Mouse (Mus musculus): ENCODE data around the gene Itih2. TPM values are rescaled to one million over a fixed set of nuclear protein-coding genes. Genes with fewer than 3 reads are reported as not detected.

The Itih2 gene
- polyA plus RNA-seq, 2 experiments, result 260 to 321 TPM

DNA sequence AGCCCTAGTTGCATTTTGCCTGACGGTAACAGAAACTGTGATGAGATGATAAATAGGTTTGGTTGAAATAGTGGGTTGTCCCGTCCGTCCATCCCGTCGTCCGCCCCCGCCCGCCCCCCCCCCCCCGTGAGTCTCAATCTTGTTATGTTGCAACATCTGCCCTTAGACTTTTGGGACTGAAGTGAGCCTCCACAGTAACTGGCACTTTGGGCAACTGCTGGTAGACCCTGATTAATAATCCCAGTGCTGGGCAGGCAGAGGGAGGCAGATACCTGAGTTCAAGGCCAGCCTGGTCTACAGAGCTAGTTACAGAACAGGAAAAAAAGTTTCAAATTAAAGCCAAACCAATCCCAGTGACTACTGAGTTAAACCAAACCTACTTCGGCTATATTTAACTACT lies 81.7 kb downstream of the Itih2 start:
- ATAC-seq (ENCODE audit: insufficient read depth) (no peak), DNase-seq (ENCODE audit: low read depth in 3 of 3, low spot score in 3 of 3) (peak in 1 of 3 experiments; percentile 11)
- Histone ChIP-seq H3K9ac (replicated peaks) (peak overlapping the region; percentile 73), H3K4me2 (ENCODE audit: low read depth) (peak overlapping the region; percentile 77), H3K4me3 (ENCODE audit: insufficient read depth in 1 of 2, low read depth in 2 of 2, low read length in 2 of 2) (peak overlapping the region; percentile 78 to 98), H3K9me3 (ENCODE audit: control insufficient read depth, low read length) (no peaks in the 10 kb centered on the region), H3K27me3 (ENCODE audit: control insufficient read depth, insufficient read depth, low read length) (no peaks in the 10 kb centered on the region), H3K27ac (no peak overlapping the region), H3K4me1 (replicated peaks; ENCODE audit: control insufficient read depth in 2 of 2, insufficient read depth in 2 of 2, low read length in 1 of 2) (peaks cover 4 to 10% of the 10 kb centered on the region in 2 experiments), H3K36me3 (replicated peaks; ENCODE audit: control insufficient read depth, insufficient read depth, low read depth) (0 out of 2 replicates have a peak, but pooled peaks cover 4% of the 10 kb centered on the region)
- TF ChIP-seq EP300 (IDR thresholded peaks at IDR 0.05; ENCODE audit: low read depth) (no peak), CTCF (IDR thresholded peaks at IDR 0.05; ENCODE audit: low read depth) (no peak)
- 9% methylated on average over 10 of the region's 10 CpGs for WGBS (ENCODE audit: insufficient replicate concordance)

DNA sequence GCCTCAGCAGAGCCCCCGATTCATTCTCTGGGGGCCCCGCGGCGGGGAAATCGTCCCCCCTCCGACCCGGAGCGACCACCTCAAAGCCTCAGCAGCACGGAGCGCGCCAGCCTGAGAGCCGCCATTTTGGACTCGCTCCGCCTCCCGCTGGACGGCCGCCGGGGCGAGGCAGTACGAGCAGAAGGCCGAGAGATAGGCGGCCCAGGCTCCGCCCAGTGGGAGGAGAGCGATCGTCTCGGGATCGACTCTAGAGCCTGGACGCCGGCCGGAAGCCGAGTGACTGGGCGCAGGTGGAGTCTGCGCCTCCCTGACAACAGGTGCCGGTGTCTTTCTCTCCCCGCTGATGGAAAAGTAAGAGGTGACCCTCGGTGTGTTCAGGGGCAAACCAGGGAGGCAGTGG lies 82.7 kb downstream of the Itih2 start, which contains the start of gene Taf3:
Taf3 (minus strand) TSS at position 136 of the 400 bp plus-strand sequence.
- Histone ChIP-seq H3K4me1 (replicated peaks; ENCODE audit: control insufficient read depth in 2 of 2, insufficient read depth in 2 of 2, low read length in 1 of 2) (peaks cover 4 to 10% of the 10 kb centered on the region in 2 experiments), H3K27ac (no peak within 1 kb of the TSS), H3K4me3 (ENCODE audit: insufficient read depth in 1 of 2, low read depth in 2 of 2, low read length in 2 of 2) (peak within 1 kb of the TSS; percentile 92 to 98), H3K27me3 (ENCODE audit: control insufficient read depth, insufficient read depth, low read length) (no peaks in the 10 kb centered on the region), H3K9ac (replicated peaks) (peak within 1 kb of the TSS; percentile 84), H3K9me3 (ENCODE audit: control insufficient read depth, low read length) (no peaks in the 10 kb centered on the region), H3K36me3 (replicated peaks; ENCODE audit: control insufficient read depth, insufficient read depth, low read depth) (no peaks in the 10 kb centered on the region), H3K4me2 (ENCODE audit: low read depth) (peak within 1 kb of the TSS; percentile 87)
- ATAC-seq (ENCODE audit: insufficient read depth), result peak; percentile 96
- peak; percentile 87 to 90 (median 89) for DNase-seq (ENCODE audit: low read depth in 3 of 3, low spot score in 3 of 3)
- under 1% methylated on average over 36 of the region's 36 CpGs for WGBS (ENCODE audit: insufficient replicate concordance)
- TF ChIP-seq EP300 (IDR thresholded peaks at IDR 0.05; ENCODE audit: low read depth), result no peak
- no peak for TF ChIP-seq CTCF (IDR thresholded peaks at IDR 0.05; ENCODE audit: low read depth)

DNA sequence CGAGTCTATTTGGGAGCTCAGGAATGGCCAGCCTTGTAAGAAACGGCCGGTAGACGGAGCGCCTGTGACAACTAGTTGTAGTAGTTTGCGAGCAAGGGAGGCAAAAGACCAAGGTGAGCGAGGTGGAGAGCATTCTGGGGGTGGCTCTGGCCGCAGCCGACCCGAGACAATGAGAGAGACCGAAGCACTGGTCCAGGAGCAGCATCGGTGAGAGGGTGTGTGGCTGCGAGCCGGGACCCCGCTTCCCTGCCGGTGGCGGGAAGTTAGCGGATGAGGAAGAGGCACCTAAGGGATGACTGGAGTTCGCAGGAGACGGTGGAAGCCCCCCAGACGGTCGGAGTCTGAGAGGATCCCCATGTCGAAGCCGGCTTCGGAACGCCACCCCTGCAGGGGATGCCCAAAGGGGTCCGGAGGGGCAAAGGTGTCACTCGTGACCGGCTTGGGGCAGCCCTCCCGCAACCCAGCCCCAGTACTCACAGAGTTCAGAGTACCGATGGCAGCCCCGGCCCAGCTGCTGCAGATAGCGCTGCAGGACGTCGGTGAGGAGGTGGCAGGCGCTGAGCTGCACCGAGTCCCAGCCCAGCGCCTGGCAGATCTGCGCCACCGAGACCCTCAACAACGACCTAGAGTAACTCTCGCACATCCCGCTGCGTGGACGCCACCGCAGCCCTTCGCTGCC lies 83.3 kb downstream of the Itih2 start:
- H3K4me2 ChIP-seq (ENCODE audit: low read depth), result peak overlapping the region; percentile 87
- ATAC-seq (ENCODE audit: insufficient read depth) (peak; percentile 54), DNase-seq (ENCODE audit: low read depth in 3 of 3, low spot score in 3 of 3) (peak; percentile 23 to 35 (median 24))
- no peak for TF ChIP-seq EP300 (IDR thresholded peaks at IDR 0.05; ENCODE audit: low read depth)
- peak; percentile 45 for TF ChIP-seq CTCF (IDR thresholded peaks at IDR 0.05; ENCODE audit: low read depth)
- WGBS (ENCODE audit: insufficient replicate concordance), result under 1% methylated on average over 47 of the region's 47 CpGs
- H3K27me3 ChIP-seq (ENCODE audit: control insufficient read depth, insufficient read depth, low read length), result no peaks in the 10 kb centered on the region
- H3K4me3 ChIP-seq (ENCODE audit: insufficient read depth in 1 of 2, low read depth in 2 of 2, low read length in 2 of 2), result peak overlapping the region; percentile 92 to 98
- H3K9me3 ChIP-seq (ENCODE audit: control insufficient read depth, low read length), result no peaks in the 10 kb centered on the region
- H3K27ac ChIP-seq, result no peak overlapping the region
- no peaks in the 10 kb centered on the region for H3K36me3 ChIP-seq (replicated peaks; ENCODE audit: control insufficient read depth, insufficient read depth, low read depth)
- H3K9ac ChIP-seq (replicated peaks), result peak overlapping the region; percentile 84
- peaks cover 4 to 10% of the 10 kb centered on the region in 2 experiments for H3K4me1 ChIP-seq (replicated peaks; ENCODE audit: control insufficient read depth in 2 of 2, insufficient read depth in 2 of 2, low read length in 1 of 2)

Other genes with a start within 250 kb of the Itih2 start
- gene 9230102O04Rik, start 241.9 kb downstream of the Itih2 start, polyA plus RNA-seq (2012; rRNA removed), result not detected in 2 replicates
- gene 9230102O04Rik, start 241.9 kb downstream of the Itih2 start, polyA plus RNA-seq (2014; fragmentation: Nextera tagmentation; extraction: Ambion mirVana), result not detected in 2 replicates
- 0.16 and 0.30 TPM in 2 replicates for gene Gata3, start 241.4 kb downstream of the Itih2 start, polyA plus RNA-seq (2012; rRNA removed)
- gene Gata3, start 241.4 kb downstream of the Itih2 start, polyA plus RNA-seq (2014; fragmentation: Nextera tagmentation; extraction: Ambion mirVana), result 0.38 and 0.63 TPM in 2 replicates
- 3.2 and 4.7 TPM in 2 replicates for gene Taf3, start 82.8 kb downstream of the Itih2 start, polyA plus RNA-seq (2012; rRNA removed)
- 5.0 and 6.7 TPM in 2 replicates for gene Taf3, start 82.8 kb downstream of the Itih2 start, polyA plus RNA-seq (2014; fragmentation: Nextera tagmentation; extraction: Ambion mirVana)
- gene Atp5c1, start 50.9 kb downstream of the Itih2 start, polyA plus RNA-seq (2012; rRNA removed), result 147 and 186 TPM in 2 replicates
- gene Atp5c1, start 50.9 kb downstream of the Itih2 start, polyA plus RNA-seq (2014; fragmentation: Nextera tagmentation; extraction: Ambion mirVana), result 390 and 409 TPM in 2 replicates
- gene Kin, start 50.8 kb downstream of the Itih2 start, polyA plus RNA-seq (2012; rRNA removed), result 3.8 and 8.7 TPM in 2 replicates
- gene Kin, start 50.8 kb downstream of the Itih2 start, polyA plus RNA-seq (2014; fragmentation: Nextera tagmentation; extraction: Ambion mirVana), result 14.2 and 14.6 TPM in 2 replicates
- 1.4 and 2.0 TPM in 2 replicates for gene Itih5, start 22.2 kb upstream of the Itih2 start, polyA plus RNA-seq (2012; rRNA removed)
- 2.5 and 2.8 TPM in 2 replicates for gene Itih5, start 22.2 kb upstream of the Itih2 start, polyA plus RNA-seq (2014; fragmentation: Nextera tagmentation; extraction: Ambion mirVana)
- gene Sfmbt2, start 239.1 kb upstream of the Itih2 start, polyA plus RNA-seq (2012; rRNA removed), result 0.10 and 0.17 TPM in 2 replicates
- 0.37 and 0.43 TPM in 2 replicates for gene Sfmbt2, start 239.1 kb upstream of the Itih2 start, polyA plus RNA-seq (2014; fragmentation: Nextera tagmentation; extraction: Ambion mirVana)